Mouse (Mus musculus): ENCODE data around the gene Dhx58. TPM values are rescaled to one million over a fixed set of nuclear protein-coding genes. Genes with fewer than 3 reads are reported as not detected.

The Dhx58 gene
- polyA plus RNA-seq, 1 experiment from 2014 or later = 2.4 TPM

DNA sequence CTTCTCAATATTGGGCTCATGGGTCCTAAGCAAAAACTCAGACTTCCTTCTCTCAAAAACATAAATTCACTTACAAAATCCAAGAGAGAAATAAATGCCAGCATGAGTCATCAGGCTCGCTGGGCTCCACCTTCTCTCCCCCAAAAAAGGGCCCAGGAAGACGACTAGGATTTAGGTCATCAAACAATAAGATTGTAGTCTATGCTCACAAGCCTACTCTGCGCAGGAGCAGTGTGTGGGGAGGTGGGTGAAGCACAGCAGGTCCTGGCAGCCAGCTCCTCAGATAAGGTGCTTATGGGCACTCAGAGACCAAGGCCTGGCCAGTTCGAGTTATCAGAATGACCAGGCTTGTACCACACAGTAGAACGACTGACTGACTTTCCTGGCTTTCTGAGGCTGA is 16.3 kb upstream of the Dhx58 start:
- ATAC-seq (replicated peaks) = no peak
- WGBS = 75% methylated on average over 5 of the region's 5 CpGs
- Histone ChIP-seq H3K9me3 (no peaks in the 10 kb centered on the region), H3K27ac (replicated peaks) (no peak overlapping the region), H3K36me3 (peaks cover 35% of the 10 kb centered on the region), H3K4me1 (no peaks in the 10 kb centered on the region), H3K27me3 (no peaks in the 10 kb centered on the region), H3K4me3 (no peak overlapping the region), H3K4me2 (replicated peaks) (no peak overlapping the region), H3K9ac (replicated peaks) (no peak overlapping the region)

- peaks cover 39% of the 10 kb centered on the region for H3K36me3 ChIP-seq
- H3K4me2 ChIP-seq (replicated peaks) = no peak overlapping the region
- no peak overlapping the region for H3K9ac ChIP-seq (replicated peaks)
- H3K4me3 ChIP-seq = no peak overlapping the region
- 81% methylated on average over 11 of the region's 11 CpGs for WGBS
- no peaks in the 10 kb centered on the region for H3K27me3 ChIP-seq
- no peaks in the 10 kb centered on the region for H3K9me3 ChIP-seq
- no peak for ATAC-seq (replicated peaks)
- no peak overlapping the region for H3K27ac ChIP-seq (replicated peaks)
- no peaks in the 10 kb centered on the region for H3K4me1 ChIP-seq
Observed at GRCm38 (mm10) chr11:100719893-100720292, 15.8 kb upstream of the Dhx58 start.

GRCm38 (mm10) chr11:100719312-100719711 is 15.2 kb upstream of the Dhx58 start:
- H3K9me3 ChIP-seq = no peaks in the 10 kb centered on the region
- WGBS = 81% methylated on average over 3 of the region's 3 CpGs
- no peak overlapping the region for H3K27ac ChIP-seq (replicated peaks)
- H3K4me3 ChIP-seq = no peak overlapping the region
- H3K4me2 ChIP-seq (replicated peaks) = no peak overlapping the region
- no peak for ATAC-seq (replicated peaks)
- no peaks in the 10 kb centered on the region for H3K27me3 ChIP-seq
- H3K4me1 ChIP-seq = 0 out of 2 replicates have a peak, but pooled peaks cover 1% of the 10 kb centered on the region
- no peak overlapping the region for H3K9ac ChIP-seq (replicated peaks)
- peaks cover 39% of the 10 kb centered on the region for H3K36me3 ChIP-seq

GRCm38 (mm10) chr11:100718866-100719265 is 14.8 kb upstream of the Dhx58 start:
- Histone ChIP-seq H3K4me2 (replicated peaks) (no peak overlapping the region), H3K9me3 (no peaks in the 10 kb centered on the region), H3K9ac (replicated peaks) (no peak overlapping the region), H3K4me1 (peaks cover 6% of the 10 kb centered on the region), H3K4me3 (no peak overlapping the region), H3K27me3 (no peaks in the 10 kb centered on the region), H3K27ac (replicated peaks) (no peak overlapping the region), H3K36me3 (peaks cover 39% of the 10 kb centered on the region)
- WGBS = 94% methylated on average over 4 of the region's 4 CpGs
- ATAC-seq (replicated peaks) = no peak

DNA sequence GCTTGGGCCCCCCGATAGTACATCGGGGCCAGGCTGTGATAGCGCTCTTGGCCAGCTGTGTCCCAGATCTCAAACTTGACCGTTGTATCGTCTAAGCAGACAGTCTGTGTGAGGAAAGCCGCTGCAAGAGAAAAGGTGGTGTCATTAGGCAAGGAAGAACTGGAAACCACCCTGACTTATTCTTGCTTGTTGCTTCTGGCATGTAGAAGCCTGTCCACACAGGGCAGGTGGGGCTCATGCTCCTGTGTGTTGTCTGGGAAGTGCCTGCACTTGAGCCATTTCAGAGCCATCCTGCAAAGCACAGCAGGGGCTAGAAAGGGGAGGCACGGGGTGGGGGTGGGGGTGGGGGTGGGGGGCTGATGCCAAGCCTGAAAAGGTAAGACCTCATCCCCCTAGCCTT is 14.4 kb upstream of the Dhx58 start:
- no peaks in the 10 kb centered on the region for H3K27me3 ChIP-seq
- no peak overlapping the region for H3K4me2 ChIP-seq (replicated peaks)
- no peaks in the 10 kb centered on the region for H3K9me3 ChIP-seq
- no peak overlapping the region for H3K4me3 ChIP-seq
- no peak for ATAC-seq (replicated peaks)
- 90% methylated on average over 7 of the region's 7 CpGs for WGBS
- no peak overlapping the region for H3K9ac ChIP-seq (replicated peaks)
- peaks cover 39% of the 10 kb centered on the region for H3K36me3 ChIP-seq
- H3K27ac ChIP-seq (replicated peaks) = no peak overlapping the region
- peaks cover 10% of the 10 kb centered on the region for H3K4me1 ChIP-seq

DNA sequence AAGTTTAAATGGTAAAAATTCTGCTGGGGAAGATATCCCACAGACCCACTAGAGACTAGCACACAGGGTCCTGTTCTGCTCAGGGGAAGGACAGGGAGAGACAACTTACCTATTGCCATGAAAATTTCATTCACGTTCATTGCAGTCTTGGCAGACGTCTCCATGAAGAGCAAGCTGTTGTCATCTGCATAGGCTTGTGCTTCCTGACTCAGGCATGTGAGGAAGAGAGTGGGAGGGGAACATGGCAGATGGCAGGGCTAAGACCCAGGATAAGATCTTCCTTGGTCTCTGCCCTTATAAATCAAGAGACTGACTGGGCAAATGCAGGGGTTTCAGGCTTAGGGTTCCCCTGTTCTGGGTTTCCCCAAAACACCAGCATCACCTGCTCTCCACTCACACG is 12.6 kb upstream of the Dhx58 start:
- Histone ChIP-seq H3K9ac (replicated peaks) (no peak overlapping the region), H3K9me3 (no peaks in the 10 kb centered on the region), H3K4me3 (no peak overlapping the region), H3K27me3 (no peaks in the 10 kb centered on the region), H3K4me1 (peaks cover 16% of the 10 kb centered on the region), H3K27ac (replicated peaks) (no peak overlapping the region), H3K4me2 (replicated peaks) (no peak overlapping the region), H3K36me3 (peaks cover 39% of the 10 kb centered on the region)
- WGBS = 85% methylated on average over 3 of the region's 3 CpGs
- no peak for ATAC-seq (replicated peaks)

DNA sequence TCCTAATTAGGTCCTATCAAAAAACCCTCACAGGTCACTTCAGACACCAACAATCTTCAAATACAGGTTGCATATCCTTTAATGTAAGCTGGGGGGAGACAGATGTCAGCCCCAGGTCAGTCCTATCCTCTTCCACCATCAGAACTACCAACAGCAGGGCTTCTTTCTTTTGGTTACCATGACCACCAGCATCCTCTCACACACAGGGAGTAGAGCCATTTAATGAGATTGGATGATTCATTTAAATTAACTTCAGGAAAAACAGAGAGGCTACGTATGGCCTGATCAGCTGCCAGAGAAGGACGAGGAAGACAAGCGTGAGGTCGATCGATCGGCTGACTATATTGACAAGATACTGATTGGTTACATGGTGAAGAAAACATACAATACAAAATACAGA is 10.9 kb upstream of the Dhx58 start:
- Histone ChIP-seq H3K4me1 (peaks cover 25% of the 10 kb centered on the region), H3K4me2 (replicated peaks) (no peak overlapping the region), H3K4me3 (no peak overlapping the region), H3K27ac (replicated peaks) (no peak overlapping the region), H3K9me3 (no peaks in the 10 kb centered on the region), H3K9ac (replicated peaks) (no peak overlapping the region), H3K36me3 (peaks cover 39% of the 10 kb centered on the region), H3K27me3 (no peaks in the 10 kb centered on the region)
- 75% methylated on average over 6 of the region's 6 CpGs for WGBS
- no peak for ATAC-seq (replicated peaks)

DNA sequence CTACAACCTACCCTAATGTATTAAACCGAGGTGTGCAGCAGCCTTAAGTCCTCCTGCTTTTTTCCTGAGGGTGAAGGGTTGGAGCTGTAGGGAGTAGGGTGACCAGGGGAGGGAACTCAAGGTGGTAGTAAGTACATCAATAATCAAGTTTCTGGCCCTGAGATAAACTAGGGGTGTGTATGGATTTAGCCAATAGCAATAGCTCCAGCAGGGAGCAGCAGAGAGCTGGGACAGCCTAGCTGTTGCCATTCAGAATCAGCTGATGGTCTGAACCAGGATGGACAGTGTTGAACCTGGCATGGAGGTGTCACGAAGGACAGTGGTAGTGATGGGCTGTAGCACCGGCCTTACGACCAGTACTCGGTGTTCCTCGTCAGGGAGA is 10.5 kb upstream of the Dhx58 start:
- no peak overlapping the region for H3K4me2 ChIP-seq (replicated peaks)
- H3K4me3 ChIP-seq = no peak overlapping the region
- ATAC-seq (replicated peaks) = no peak
- no peaks in the 10 kb centered on the region for H3K27me3 ChIP-seq
- peak overlapping the region; percentile 10; the same call in 1 of the 2 replicates for H3K9ac ChIP-seq (replicated peaks)
- peaks cover 25% of the 10 kb centered on the region for H3K4me1 ChIP-seq
- peaks cover 41% of the 10 kb centered on the region for H3K36me3 ChIP-seq
- H3K27ac ChIP-seq (replicated peaks) = no peak overlapping the region
- 42% methylated on average over 6 of the region's 6 CpGs for WGBS
- no peaks in the 10 kb centered on the region for H3K9me3 ChIP-seq

- Histone ChIP-seq H3K9me3 (no peaks in the 10 kb centered on the region), H3K36me3 (peaks cover 43% of the 10 kb centered on the region), H3K4me2 (replicated peaks) (0 out of 2 replicates have a peak within 1 kb of the TSS, but pooled peaks have one; percentile 12), H3K4me3 (no peak within 1 kb of the TSS), H3K4me1 (peaks cover 25% of the 10 kb centered on the region), H3K27me3 (no peaks in the 10 kb centered on the region), H3K9ac (replicated peaks) (peak within 1 kb of the TSS; percentile 10; the same call in 1 of the 2 replicates), H3K27ac (replicated peaks) (no peak within 1 kb of the TSS)
- ATAC-seq (replicated peaks) = no peak
- WGBS = 7% methylated on average over 38 of the region's 38 CpGs
Observed at GRCm38 (mm10) chr11:100713735-100714533, 9.9 kb upstream of the Dhx58 start, which contains the start of gene Hspb9. TSS of gene Hspb9 (plus strand) at chr11:100713850.

GRCm38 (mm10) chr11:100713174-100713573 is 9.1 kb upstream of the Dhx58 start:
- H3K9me3 ChIP-seq = no peaks in the 10 kb centered on the region
- H3K4me2 ChIP-seq (replicated peaks) = no peak overlapping the region
- H3K4me1 ChIP-seq = peaks cover 25% of the 10 kb centered on the region
- WGBS = 56% methylated on average over 4 of the region's 4 CpGs
- peaks cover 45% of the 10 kb centered on the region for H3K36me3 ChIP-seq
- no peaks in the 10 kb centered on the region for H3K27me3 ChIP-seq
- H3K4me3 ChIP-seq = no peak overlapping the region
- no peak overlapping the region for H3K9ac ChIP-seq (replicated peaks)
- no peak for ATAC-seq (replicated peaks)
- H3K27ac ChIP-seq (replicated peaks) = no peak overlapping the region

GRCm38 (mm10) chr11:100711783-100712615 is 7.9 kb upstream of the Dhx58 start, which contains the start of gene Kat2a:
TSS of gene Kat2a (minus strand) at chr11:100712465.
- no peaks in the 10 kb centered on the region for H3K27me3 ChIP-seq
- peak within 1 kb of the TSS; percentile 72 for H3K27ac ChIP-seq (replicated peaks)
- H3K36me3 ChIP-seq = peaks cover 42% of the 10 kb centered on the region
- H3K4me1 ChIP-seq = peaks cover 25% of the 10 kb centered on the region
- H3K4me2 ChIP-seq (replicated peaks) = peak within 1 kb of the TSS; percentile 72
- 2% methylated on average over 48 of the region's 48 CpGs for whole genome bisulfite sequencing
- peak within 1 kb of the TSS; percentile 98 for H3K4me3 ChIP-seq
- no peaks in the 10 kb centered on the region for H3K9me3 ChIP-seq
- peak within 1 kb of the TSS; percentile 95 for H3K9ac ChIP-seq (replicated peaks)
- ATAC-seq (replicated peaks) = peak; percentile 93

DNA sequence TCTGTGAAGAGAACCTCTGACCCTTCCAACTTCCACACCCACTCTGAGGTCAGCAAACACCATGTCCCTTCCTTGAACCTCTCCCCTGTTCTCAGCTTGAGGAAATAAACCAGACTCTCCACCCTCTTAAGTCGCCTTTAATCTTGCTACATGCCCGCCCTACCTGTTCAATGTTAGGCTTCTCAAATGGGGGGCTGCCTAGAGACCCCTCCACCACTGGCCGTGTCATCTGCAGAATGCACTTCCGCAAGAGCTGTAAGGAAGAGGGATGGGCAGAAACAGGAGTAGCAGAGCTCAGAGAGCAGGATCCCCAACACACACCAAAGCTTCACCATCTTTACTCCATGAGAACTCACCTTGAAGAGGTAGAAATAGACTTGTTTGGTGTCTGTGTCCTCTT is 6.9 kb upstream of the Dhx58 start:
- Histone ChIP-seq H3K4me3 (no peak overlapping the region), H3K4me2 (replicated peaks) (no peak overlapping the region), H3K9ac (replicated peaks) (no peak overlapping the region), H3K36me3 (peaks cover 42% of the 10 kb centered on the region), H3K4me1 (peaks cover 25% of the 10 kb centered on the region), H3K9me3 (no peaks in the 10 kb centered on the region), H3K27me3 (no peaks in the 10 kb centered on the region), H3K27ac (replicated peaks) (no peak overlapping the region)
- ATAC-seq (replicated peaks) = no peak
- 92% methylated on average over 4 of the region's 4 CpGs for WGBS

Data from forebrain, embryonic 15.5 days (tissue).